Mouse (Mus musculus) liver, adult (tissue): ENCODE data around the gene Wipi2.

ENCODE experiments used
- GATA4 ChIP-seq: IDR thresholded peaks from 2 replicates; pipeline ENCODE4 v1.6.1; 2014; ENCODE audit warnings: mild to moderate bottlenecking, low read length; ENCODE audit not compliant: insufficient replicate concordance

The Wipi2 gene

GRCm38 (mm10) chr5:142619866-142620265, 7.6 kb upstream of the Wipi2 start:
- no peak for TF ChIP-seq GATA4

GRCm38 (mm10) chr5:142621421-142621820, 6.1 kb upstream of the Wipi2 start:
- no peak for TF ChIP-seq GATA4

- no peak for TF ChIP-seq GATA4
Observed at GRCm38 (mm10) chr5:142622134-142622533, 5.4 kb upstream of the Wipi2 start.

GRCm38 (mm10) chr5:142623080-142623479, 4.4 kb upstream of the Wipi2 start:
- no peak for TF ChIP-seq GATA4

GRCm38 (mm10) chr5:142628726-142629662, 1.5 kb downstream of the Wipi2 start:
- TF ChIP-seq GATA4 = peak; percentile 30; the same call in 1 of the 2 replicates

GRCm38 (mm10) chr5:142629663-142630025, 2.1 kb downstream of the Wipi2 start:
- no peak for TF ChIP-seq GATA4

- TF ChIP-seq GATA4 = no peak
Observed at GRCm38 (mm10) chr5:142630224-142630623, 2.7 kb downstream of the Wipi2 start.

- no peak for TF ChIP-seq GATA4
Observed at GRCm38 (mm10) chr5:142637823-142638222, 10.3 kb downstream of the Wipi2 start.

- no peak for TF ChIP-seq GATA4
Observed at GRCm38 (mm10) chr5:142640088-142640487, 12.6 kb downstream of the Wipi2 start.

- TF ChIP-seq GATA4 = no peak
Observed at GRCm38 (mm10) chr5:142641331-142642051, 14.0 kb downstream of the Wipi2 start.

GRCm38 (mm10) chr5:142648162-142648561, 20.7 kb downstream of the Wipi2 start:
- no peak for TF ChIP-seq GATA4

GRCm38 (mm10) chr5:142649460-142650050, 22.1 kb downstream of the Wipi2 start:
- no peak for TF ChIP-seq GATA4

GRCm38 (mm10) chr5:142650390-142650789, 22.9 kb downstream of the Wipi2 start:
- no peak for TF ChIP-seq GATA4

GRCm38 (mm10) chr5:142650794-142651497, 23.4 kb downstream of the Wipi2 start:
- TF ChIP-seq GATA4 = no peak

- no peak for TF ChIP-seq GATA4
Observed at GRCm38 (mm10) chr5:142652266-142652665, 24.8 kb downstream of the Wipi2 start.
